Mouse (Mus musculus) right cerebral cortex, adult 18-20 months (tissue): ENCODE data around the gene Spaca6.
A peak's percentile ranks its signal among the peaks of the same experiment; 100 is the strongest.

Source experiments
- DNase-seq: peaks from one replicate; pipeline ENCODE4 v3.0.0; 2022; ENCODE audit warnings: mixed read lengths

Spaca6 gene

GRCm38 (mm10) chr17:17826751-17827657, at the start of gene Spaca6:
Gene Spaca6, plus strand, starts transcription at chr17:17827158.
- DNase-seq, result peak; percentile 93

GRCm38 (mm10) chr17:17790866-17791630, 35.9 kb upstream of the Spaca6 start:
- no peak for DNase-seq

- peak; percentile 34 for DNase-seq
Measured at GRCm38 (mm10) chr17:17792578-17792977, 34.4 kb upstream of the Spaca6 start.

GRCm38 (mm10) chr17:17795527-17795926, 31.4 kb upstream of the Spaca6 start:
- DNase-seq, result no peak

GRCm38 (mm10) chr17:17823612-17824336, 3.2 kb upstream of the Spaca6 start:
- no peak for DNase-seq

GRCm38 (mm10) chr17:17825921-17826591, 902 bp upstream of the Spaca6 start:
- DNase-seq, result peak; percentile 52

GRCm38 (mm10) chr17:17827658-17828190, 766 bp downstream of the Spaca6 start:
- peak; percentile 48 for DNase-seq

- DNase-seq, result peak; percentile 40
Measured at GRCm38 (mm10) chr17:17828191-17828981, 1.4 kb downstream of the Spaca6 start.

- DNase-seq, result no peak
Measured at GRCm38 (mm10) chr17:17829052-17829785, 2.3 kb downstream of the Spaca6 start.

GRCm38 (mm10) chr17:17829816-17830535, 3.0 kb downstream of the Spaca6 start:
- no peak for DNase-seq

GRCm38 (mm10) chr17:17830731-17831130, 3.8 kb downstream of the Spaca6 start:
- no peak for DNase-seq

- no peak for DNase-seq
Measured at GRCm38 (mm10) chr17:17834896-17835295, 7.9 kb downstream of the Spaca6 start.

- DNase-seq, result peak; percentile 29
Measured at GRCm38 (mm10) chr17:17836101-17836500, 9.1 kb downstream of the Spaca6 start.

GRCm38 (mm10) chr17:17837426-17837825, 10.5 kb downstream of the Spaca6 start:
- DNase-seq, result no peak

GRCm38 (mm10) chr17:17837919-17838701, 11.2 kb downstream of the Spaca6 start:
- peak; percentile 97 for DNase-seq

- no peak for DNase-seq
Measured at GRCm38 (mm10) chr17:17839276-17839675, 12.3 kb downstream of the Spaca6 start.

GRCm38 (mm10) chr17:17840796-17841195, 13.8 kb downstream of the Spaca6 start:
- no peak for DNase-seq

GRCm38 (mm10) chr17:17843534-17844261, 16.7 kb downstream of the Spaca6 start:
- no peak for DNase-seq
